Mouse (Mus musculus) CD4-positive, CD25-positive, alpha-beta regulatory T cell, adult 4 months (primary cell): ENCODE results near the gene Ibsp. TPM values are rescaled to one million over a fixed set of nuclear protein-coding genes. Genes with fewer than 3 reads are reported as not detected.

ENCODE experiments used
- ATAC-seq: one replicate; pipeline ENCODE4 v1.8.0; 2017
- polyA plus RNA-seq, 2 experiments: library from polyadenylated mRNA; unstranded; fragments of 100-300 nt; shearing (Covaris generic); gene quantifications; one replicate each; pipeline ENCODE4 v1.2.1; 2017

Ibsp gene
- polyA plus RNA-seq, 2 experiments from 2014 or later = not detected

GRCm38 (mm10) chr5:104344526-104345240 lies 45.7 kb downstream of the Ibsp start:
- no peak for ATAC-seq

DNA sequence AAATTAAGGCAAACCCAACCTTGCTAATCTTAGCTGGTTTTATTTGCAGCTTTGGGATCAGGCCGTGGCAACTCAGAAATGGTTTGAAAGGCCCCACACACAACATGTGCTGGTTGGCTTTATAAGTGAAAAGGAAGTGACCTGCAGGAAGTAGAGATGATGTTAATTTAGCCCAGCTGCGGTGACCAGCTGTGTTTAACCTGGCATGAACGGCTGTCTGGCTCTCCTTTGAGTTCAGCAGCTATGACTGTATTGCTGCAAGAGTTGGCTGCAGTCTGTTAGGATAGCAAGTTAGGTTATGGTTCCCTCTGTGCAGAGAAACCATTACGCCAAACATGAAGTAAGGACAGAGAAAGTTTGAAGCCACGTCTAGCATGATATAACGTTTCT lies 46.3 kb downstream of the Ibsp start:
- ATAC-seq = no peak

- ATAC-seq = no peak
These were observed 52.1 kb downstream of the Ibsp start for GRCm38 (mm10) chr5:104351041-104351440.

DNA sequence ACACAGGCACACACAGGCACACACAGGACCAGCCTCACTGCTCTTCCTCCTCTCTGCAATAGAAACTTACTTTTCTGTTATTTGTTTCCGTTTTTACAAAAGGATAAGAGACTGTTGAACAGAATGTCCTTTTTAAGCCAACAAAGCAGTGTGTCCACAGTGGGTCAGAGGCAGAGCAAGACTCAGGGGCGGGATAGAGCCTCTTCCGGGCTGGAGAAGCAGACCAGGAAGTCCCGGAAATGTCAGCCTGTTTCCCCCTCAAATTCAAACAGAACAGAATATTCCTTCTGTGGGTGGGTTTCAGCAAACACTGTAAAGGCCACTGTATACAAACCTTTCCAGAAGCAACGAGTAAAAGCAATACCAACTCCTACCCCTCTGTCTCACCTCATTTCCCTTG lies 52.9 kb downstream of the Ibsp start:
- no peak for ATAC-seq

- ATAC-seq = no peak
These were observed 58.6 kb downstream of the Ibsp start for GRCm38 (mm10) chr5:104357575-104357974.

DNA sequence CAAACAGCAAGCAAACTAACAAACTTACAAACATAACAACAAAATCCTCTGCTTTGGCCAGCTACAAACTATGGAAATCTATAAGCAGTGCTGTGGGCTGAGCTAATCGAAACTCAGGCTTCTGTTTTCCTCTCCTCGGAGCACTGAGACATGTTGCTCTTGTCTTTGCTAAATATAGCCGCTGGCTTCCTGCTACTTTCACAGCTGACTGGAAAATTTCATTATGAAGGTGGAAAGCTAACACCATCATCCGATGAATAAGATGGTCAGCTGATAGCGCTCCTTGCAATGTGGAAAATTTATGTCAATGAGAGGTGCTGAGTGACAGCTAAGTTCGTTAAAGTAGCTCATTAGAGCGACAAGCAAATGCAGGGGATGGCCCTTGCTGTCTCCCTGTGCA lies 59.6 kb downstream of the Ibsp start:
- no peak for ATAC-seq

DNA sequence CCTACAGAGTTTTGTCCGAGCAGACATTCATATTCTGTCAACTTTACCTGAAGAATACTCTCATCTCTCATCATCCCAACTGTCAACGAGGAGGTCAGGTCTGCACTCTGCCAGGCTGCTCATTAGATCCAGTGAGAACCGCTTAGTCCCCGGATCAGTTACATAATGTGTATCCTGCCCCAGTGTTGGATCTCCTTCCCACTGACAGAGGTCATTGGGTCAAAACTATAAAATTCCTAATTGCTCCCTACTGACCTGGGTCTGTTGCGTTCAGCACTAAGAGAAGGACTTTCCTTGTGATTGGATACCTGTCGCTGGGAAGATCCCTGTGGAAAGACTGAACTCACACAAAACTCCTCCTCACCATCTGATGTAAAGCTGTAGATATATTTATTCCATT lies 60.3 kb downstream of the Ibsp start:
- ATAC-seq = no peak

Other genes with a start within 250 kb of the Ibsp start
- not detected for gene Gm17660, start 221.6 kb upstream of the Ibsp start, polyA plus RNA-seq
- not detected for gene Sparcl1, start 185.4 kb upstream of the Ibsp start, polyA plus RNA-seq
- not detected for gene Dspp, start 128.5 kb upstream of the Ibsp start, polyA plus RNA-seq
- gene Dmp1, start 96.6 kb upstream of the Ibsp start, polyA plus RNA-seq = not detected
- not detected for gene Mepe, start 26.2 kb downstream of the Ibsp start, polyA plus RNA-seq
- gene Spp1, start 135.9 kb downstream of the Ibsp start, polyA plus RNA-seq = 1 to 10 TPM in 1 of 2 experiments, not detected in 1; 2.7 TPM
- gene Pkd2, start 160.3 kb downstream of the Ibsp start, polyA plus RNA-seq = under 1 TPM; 0.05 to 0.15 TPM
- gene BC005561, start 209.2 kb downstream of the Ibsp start, polyA plus RNA-seq = 1 to 10 TPM; 2.3 to 3.4 TPM